Mouse (Mus musculus): ENCODE data around the gene Vmn1r2. TPM values are rescaled to one million over a fixed set of nuclear protein-coding genes. Genes with fewer than 3 reads are reported as not detected.
"Not testable (repeated sequence)": the region's sequence is repeated elsewhere in the genome, so short reads cannot be mapped to it uniquely, and the experiment has no call there.

Gene Vmn1r2
- polyA plus RNA-seq, 1 experiment from 2014 or later = not detected

DNA sequence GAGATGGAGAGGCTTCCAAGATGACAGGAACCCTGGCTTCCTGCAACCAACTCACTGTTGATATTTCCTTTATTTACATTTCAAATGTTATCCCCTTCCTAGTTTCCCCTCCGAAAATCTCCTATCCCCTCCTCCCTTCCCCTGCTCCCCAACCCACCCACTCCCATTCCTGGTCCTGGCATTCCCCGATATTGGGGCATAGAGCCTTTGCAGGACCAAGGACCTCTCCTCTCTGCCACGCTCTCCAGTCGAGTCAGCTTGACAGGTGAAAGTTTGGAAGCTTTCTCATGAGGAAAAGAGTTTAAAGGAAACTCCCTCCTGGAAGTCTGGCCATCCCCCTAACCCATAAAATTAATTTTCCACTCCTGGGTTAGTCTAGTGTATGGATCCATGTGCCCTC, 46.2 kb downstream of the Vmn1r2 start:
- H3K4me3 ChIP-seq; H3K9ac ChIP-seq; H3K9me3 ChIP-seq (replicated peaks); ATAC-seq (ENCODE audit: insufficient number of reproducible peaks, low FRiP score); H3K4me1 ChIP-seq (replicated peaks); H3K36me3 ChIP-seq; H3K4me2 ChIP-seq; H3K27me3 ChIP-seq (replicated peaks); H3K27ac ChIP-seq (ENCODE audit: poor library complexity, severe bottlenecking): not testable (repeated sequence)
- 58% methylated on average over 3 of the region's 4 CpGs for WGBS

DNA sequence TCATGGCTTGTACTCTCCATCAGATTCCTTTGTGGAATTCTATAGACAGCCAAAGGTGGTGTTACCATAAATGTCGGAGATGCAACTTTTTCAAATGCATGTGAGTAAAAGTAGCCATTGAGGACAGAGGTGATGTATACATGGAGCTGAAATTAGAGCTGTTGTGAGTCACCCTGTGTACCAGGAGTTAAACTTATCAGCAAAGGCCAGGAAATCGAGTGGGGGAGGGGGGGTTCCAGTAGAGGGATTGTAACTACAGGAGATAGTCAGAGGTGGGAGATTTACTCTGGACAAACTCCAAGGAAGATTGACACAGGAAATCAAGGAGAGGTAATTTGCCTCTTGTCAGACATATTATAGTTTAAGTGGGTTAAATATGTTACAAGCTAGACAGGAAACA, 49.3 kb downstream of the Vmn1r2 start:
- not testable (repeated sequence) for H3K27me3 ChIP-seq (replicated peaks); H3K4me1 ChIP-seq (replicated peaks); H3K9ac ChIP-seq; ATAC-seq (ENCODE audit: insufficient number of reproducible peaks, low FRiP score); H3K27ac ChIP-seq (ENCODE audit: poor library complexity, severe bottlenecking); H3K4me3 ChIP-seq; H3K9me3 ChIP-seq (replicated peaks); H3K36me3 ChIP-seq; H3K4me2 ChIP-seq
- 49% methylated on average over 2 of the region's 2 CpGs for WGBS

Other genes starting within 250 kb of the Vmn1r2 start
- not detected in 2 replicates for gene Vmn1r3, start 18.0 kb downstream of the Vmn1r2 start, polyA plus RNA-seq (2016; fragmentation: Nextera tagmentation; extraction: Ambion mirVana)